Mouse (Mus musculus) stomach, embryonic 15.5 days (tissue): ENCODE measurements at regions not wholly inside any gene's neighbourhood (a gene's known extent, or its start where the extent isn't known, plus 50 kb on each side); places are given as distances from the start of the nearest gene placed in this dataset.

Source experiments
- ATAC-seq: fragments of 200-750 bp; cut with Nextera tagmentation; 2 replicates; pipeline ENCODE4 v1.8.0; 2017; ENCODE audit warnings: low read depth, moderate number of reproducible peaks, moderate TSS enrichment; ENCODE audit not compliant: insufficient read depth, low FRiP score
- H3K27ac ChIP-seq: fragments of 300-500 bp; sonication (generic); 2 replicates; pipeline ENCODE4 v1.5.1; 2015; ENCODE audit warnings: mild to moderate bottlenecking, inconsistent platforms
- H3K27me3 ChIP-seq: fragments of 300-500 bp; sonication (generic); replicated peaks from 2 replicates; pipeline ENCODE4 v1.6.1; 2015; ENCODE audit warnings: inconsistent platforms
- H3K36me3 ChIP-seq: fragments of 300-500 bp; sonication (generic); 2 replicates; pipeline ENCODE4 v1.6.1; 2015; ENCODE audit warnings: inconsistent platforms
- H3K4me1 ChIP-seq: fragments of 300-500 bp; sonication (generic); 2 replicates; pipeline ENCODE4 v1.6.1; 2015; ENCODE audit warnings: inconsistent platforms
- H3K4me2 ChIP-seq: fragments of 300-500 bp; sonication (generic); 2 replicates; pipeline ENCODE4 v1.6.1; 2015; ENCODE audit warnings: mild to moderate bottlenecking, inconsistent platforms
- H3K4me3 ChIP-seq: fragments of 300-500 bp; sonication (generic); replicated peaks from 2 replicates; pipeline ENCODE4 v1.5.1; 2015; ENCODE audit warnings: inconsistent platforms
- H3K9ac ChIP-seq: fragments of 300-500 bp; sonication (generic); 2 replicates; pipeline ENCODE4 v1.6.1; 2015; ENCODE audit warnings: inconsistent platforms
- H3K9me3 ChIP-seq: fragments of 300-500 bp; sonication (generic); 2 replicates; pipeline ENCODE4 v1.6.1; 2016; ENCODE audit warnings: inconsistent platforms
- WGBS: fragments of 180-500 bp; shearing (Covaris S2); methylation state at CpG from one replicate; pipeline ENCODE4 v1.1.7; 2015; 5-methylcytosine and 5-hydroxymethylcytosine counted together

- no peaks in the 10 kb centered on the region for H3K36me3 ChIP-seq
- no peak overlapping the region for H3K4me3 ChIP-seq
- H3K9me3 ChIP-seq: no peaks in the 10 kb centered on the region
- ATAC-seq: no peak
- no peaks in the 10 kb centered on the region for H3K4me1 ChIP-seq
- no peak overlapping the region for H3K27ac ChIP-seq
- H3K4me2 ChIP-seq: no peak overlapping the region
- no peaks in the 10 kb centered on the region for H3K27me3 ChIP-seq
- WGBS: 93% methylated on average over 4 of the region's 4 CpGs
- H3K9ac ChIP-seq: no peak overlapping the region
Observed at GRCm38 (mm10) chr4:68312751-68313150, 641.4 kb downstream of the Brinp1 start.

GRCm38 (mm10) chr4:68284845-68285244, 669.4 kb downstream of the Brinp1 start:
- H3K9me3 ChIP-seq: no peaks in the 10 kb centered on the region
- no peaks in the 10 kb centered on the region for H3K27me3 ChIP-seq
- no peak for ATAC-seq
- no peak overlapping the region for H3K27ac ChIP-seq
- no peak overlapping the region for H3K4me3 ChIP-seq
- no peaks in the 10 kb centered on the region for H3K36me3 ChIP-seq
- WGBS: 53% methylated on average over 1 of the region's 1 CpGs
- no peak overlapping the region for H3K9ac ChIP-seq
- H3K4me1 ChIP-seq: no peaks in the 10 kb centered on the region
- H3K4me2 ChIP-seq: no peak overlapping the region

DNA sequence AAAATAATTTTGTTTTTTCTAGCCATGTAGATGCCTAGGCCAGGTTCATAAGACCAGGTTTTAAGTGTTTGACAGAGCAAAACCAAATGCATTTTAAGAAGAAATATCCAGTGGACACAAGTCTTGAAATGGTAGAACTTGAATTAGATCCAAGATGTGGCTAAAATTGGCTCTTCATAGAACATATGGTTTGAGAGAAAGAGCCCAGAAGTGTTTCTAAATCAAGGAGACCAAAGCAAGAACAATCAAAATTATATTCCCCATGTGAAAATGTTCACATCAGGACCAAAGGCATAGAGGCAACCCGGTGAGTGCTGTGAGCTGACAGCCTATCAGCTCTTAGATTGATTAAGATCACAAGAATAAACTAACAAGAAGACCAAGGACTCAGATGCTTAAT, 673.3 kb downstream of the Brinp1 start:
- 58% methylated on average over 1 of the region's 1 CpGs for WGBS
- no peak for ATAC-seq
- no peak overlapping the region for H3K4me2 ChIP-seq
- no peaks in the 10 kb centered on the region for H3K36me3 ChIP-seq
- H3K27ac ChIP-seq: no peak overlapping the region
- no peaks in the 10 kb centered on the region for H3K27me3 ChIP-seq
- no peaks in the 10 kb centered on the region for H3K4me1 ChIP-seq
- no peaks in the 10 kb centered on the region for H3K9me3 ChIP-seq
- H3K9ac ChIP-seq: no peak overlapping the region
- no peak overlapping the region for H3K4me3 ChIP-seq

GRCm38 (mm10) chr4:68275063-68275708, 679.0 kb downstream of the Brinp1 start:
- Histone ChIP-seq H3K9me3 (no peaks in the 10 kb centered on the region), H3K27ac (no peak overlapping the region), H3K4me2 (no peak overlapping the region), H3K9ac (no peak overlapping the region), H3K4me3 (no peak overlapping the region), H3K4me1 (no peaks in the 10 kb centered on the region), H3K27me3 (no peaks in the 10 kb centered on the region), H3K36me3 (no peaks in the 10 kb centered on the region)
- 81% methylated on average over 3 of the region's 3 CpGs for WGBS
- ATAC-seq: no peak
